Mouse (Mus musculus) ES-E14 (cell line): ENCODE measurements around the gene Slc6a21.

ENCODE experiments used
- HCFC1 ChIP-seq: IDR thresholded peaks from 2 replicates; pipeline ENCODE4 v1.6.1; 2012; ENCODE audit warnings: low read length, inconsistent platforms, borderline replicate concordance; ENCODE audit not compliant: insufficient read depth
- MAFK ChIP-seq: IDR thresholded peaks from 2 replicates; pipeline ENCODE4 v1.6.1; 2014; ENCODE audit warnings: mild to moderate bottlenecking, low read depth, low read length, inconsistent platforms; ENCODE audit not compliant: insufficient read depth
- ZC3H11A ChIP-seq: IDR thresholded peaks from 2 replicates; pipeline ENCODE4 v1.6.1; 2012; ENCODE audit warnings: low read depth, mild to moderate bottlenecking, inconsistent platforms, low read length, borderline replicate concordance
- ZNF384 ChIP-seq: IDR thresholded peaks from 2 replicates; pipeline ENCODE4 v1.6.1; 2012; ENCODE audit warnings: low read depth, low read length, inconsistent platforms

GRCm38 (mm10) chr7:45264348-45264747 lies 13.0 kb upstream of the Slc6a21 start:
- no peak for TF ChIP-seq ZC3H11A
- no peak for TF ChIP-seq HCFC1
- TF ChIP-seq ZNF384 = no peak
- TF ChIP-seq MAFK = no peak
